Mouse (Mus musculus): ENCODE results near the gene Ccdc88c. TPM values are rescaled to one million over a fixed set of nuclear protein-coding genes. Genes with fewer than 3 reads are reported as not detected.

The Ccdc88c gene
- total and polyA plus RNA-seq, 3 experiments = 3.6 to 5.4 (median 5.2) TPM

DNA sequence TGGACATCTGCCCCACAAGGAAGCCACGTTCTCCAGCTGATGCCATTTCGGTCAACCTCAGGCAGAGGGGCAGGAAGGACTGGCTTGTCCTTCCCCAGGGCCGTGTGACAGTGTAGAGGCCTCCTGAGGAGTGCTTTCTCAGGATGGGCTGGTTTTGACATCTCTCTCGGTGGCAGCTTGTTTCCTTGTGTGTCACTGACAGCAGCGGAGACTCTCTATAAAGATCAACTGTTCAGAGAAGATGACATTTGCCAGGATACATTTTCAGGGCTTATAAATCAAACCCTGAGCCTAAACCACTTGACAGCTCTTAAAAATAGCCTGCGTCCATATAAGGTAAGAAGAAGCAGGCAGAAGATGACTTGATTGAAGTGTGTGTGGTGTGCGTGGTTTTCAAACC, 59.0 kb downstream of the Ccdc88c start:
- H3K27me3 ChIP-seq (ENCODE audit: control insufficient read depth, insufficient read depth, low read length) = no peaks in the 10 kb centered on the region
- H3K9ac ChIP-seq (ENCODE audit: low read depth, low read length) = no peak overlapping the region
- H3K79me2 ChIP-seq (replicated peaks; ENCODE audit: control insufficient read depth, insufficient read depth, low read length) = no peaks in the 10 kb centered on the region
- no peaks in the 10 kb centered on the region for H3K36me3 ChIP-seq (ENCODE audit: control insufficient read depth, insufficient read depth, low read length)
- intact Hi-C loops (cut with DNase I) = no loop called here
- WGBS = 77% methylated on average over 7 of the region's 7 CpGs
- no peaks in the 10 kb centered on the region for H3K4me1 ChIP-seq (ENCODE audit: control insufficient read depth, insufficient read depth, low read length)
- H3K27ac ChIP-seq = no peak overlapping the region
- DNase-seq = no peak
- TF ChIP-seq EP300 (IDR thresholded peaks at IDR 0.05; ENCODE audit: insufficient read depth, low read depth, low read length) = no peak
- no peak for TF ChIP-seq CTCF (IDR thresholded peaks at IDR 0.05)
- TF ChIP-seq POLR2A (IDR thresholded peaks at IDR 0.05; ENCODE audit: insufficient read depth, low read depth, low read length) = no peak
- no peak overlapping the region for H3K4me3 ChIP-seq

DNA sequence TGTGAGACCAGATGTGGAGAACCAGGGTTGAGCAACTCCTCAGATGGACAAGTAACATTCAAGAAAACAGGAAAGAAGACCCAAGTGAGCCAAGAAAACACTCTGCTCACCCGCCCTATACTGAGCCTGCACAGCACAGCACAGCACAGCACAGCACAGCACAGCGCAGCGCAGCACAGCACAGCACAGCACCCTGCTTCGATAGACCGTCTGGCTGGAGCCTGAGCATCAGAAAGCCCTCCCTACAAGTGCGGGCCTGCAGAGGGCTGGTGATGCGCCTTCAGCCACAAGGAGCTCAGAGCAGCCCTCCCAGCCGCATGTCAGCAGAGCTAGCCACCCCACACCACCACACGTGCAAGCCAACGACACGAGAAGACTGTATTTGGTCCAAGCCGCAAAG, 61.5 kb downstream of the Ccdc88c start:
- intact Hi-C loops (cut with DNase I) = no loop called here
- Histone ChIP-seq H3K27ac (no peak overlapping the region), H3K36me3 (ENCODE audit: control insufficient read depth, insufficient read depth, low read length) (no peaks in the 10 kb centered on the region), H3K27me3 (ENCODE audit: control insufficient read depth, insufficient read depth, low read length) (no peaks in the 10 kb centered on the region; the same call in 1 of the 2 replicates), H3K9ac (ENCODE audit: low read depth, low read length) (no peak overlapping the region), H3K79me2 (replicated peaks; ENCODE audit: control insufficient read depth, insufficient read depth, low read length) (no peaks in the 10 kb centered on the region), H3K4me1 (ENCODE audit: control insufficient read depth, insufficient read depth, low read length) (no peaks in the 10 kb centered on the region), H3K4me3 (no peak overlapping the region)
- TF ChIP-seq EP300 (IDR thresholded peaks at IDR 0.05; ENCODE audit: insufficient read depth, low read depth, low read length) = no peak
- no peak for TF ChIP-seq CTCF (IDR thresholded peaks at IDR 0.05)
- no peak for TF ChIP-seq POLR2A (IDR thresholded peaks at IDR 0.05; ENCODE audit: insufficient read depth, low read depth, low read length)
- WGBS = 91% methylated on average over 12 of the region's 12 CpGs
- no peak for DNase-seq

DNA sequence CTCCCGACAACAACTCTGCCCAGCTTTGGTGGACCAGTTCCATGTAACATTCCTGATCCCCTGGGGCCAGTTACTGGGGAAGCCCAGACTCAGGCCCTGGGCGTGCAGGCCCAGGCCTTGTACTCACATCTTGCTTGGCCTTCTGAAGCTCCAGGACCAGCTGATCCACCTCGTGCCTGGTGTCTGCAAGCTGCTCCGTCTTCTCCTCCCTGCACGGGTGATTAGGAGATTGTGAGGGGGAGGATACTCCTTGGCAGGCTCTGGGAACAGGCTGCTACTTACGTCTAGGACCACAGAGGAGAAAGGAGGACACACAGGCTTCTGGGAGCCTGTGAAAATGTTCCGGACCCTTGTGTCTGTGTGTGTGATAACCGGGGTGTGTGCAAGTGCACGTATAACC, 62.6 kb downstream of the Ccdc88c start:
- no peak overlapping the region for H3K9ac ChIP-seq (ENCODE audit: low read depth, low read length)
- H3K36me3 ChIP-seq (ENCODE audit: control insufficient read depth, insufficient read depth, low read length) = no peaks in the 10 kb centered on the region
- no peaks in the 10 kb centered on the region; the same call in 1 of the 2 replicates for H3K27me3 ChIP-seq (ENCODE audit: control insufficient read depth, insufficient read depth, low read length)
- no peak for DNase-seq
- no peak overlapping the region for H3K27ac ChIP-seq
- no peaks in the 10 kb centered on the region for H3K4me1 ChIP-seq (ENCODE audit: control insufficient read depth, insufficient read depth, low read length)
- TF ChIP-seq POLR2A (IDR thresholded peaks at IDR 0.05; ENCODE audit: insufficient read depth, low read depth, low read length) (no peak), EP300 (IDR thresholded peaks at IDR 0.05; ENCODE audit: insufficient read depth, low read depth, low read length) (no peak), CTCF (IDR thresholded peaks at IDR 0.05) (no peak)
- WGBS = 69% methylated on average over 9 of the region's 9 CpGs
- no peak overlapping the region for H3K4me3 ChIP-seq
- intact Hi-C loops (cut with DNase I) = no loop called here
- no peaks in the 10 kb centered on the region for H3K79me2 ChIP-seq (replicated peaks; ENCODE audit: control insufficient read depth, insufficient read depth, low read length)

DNA sequence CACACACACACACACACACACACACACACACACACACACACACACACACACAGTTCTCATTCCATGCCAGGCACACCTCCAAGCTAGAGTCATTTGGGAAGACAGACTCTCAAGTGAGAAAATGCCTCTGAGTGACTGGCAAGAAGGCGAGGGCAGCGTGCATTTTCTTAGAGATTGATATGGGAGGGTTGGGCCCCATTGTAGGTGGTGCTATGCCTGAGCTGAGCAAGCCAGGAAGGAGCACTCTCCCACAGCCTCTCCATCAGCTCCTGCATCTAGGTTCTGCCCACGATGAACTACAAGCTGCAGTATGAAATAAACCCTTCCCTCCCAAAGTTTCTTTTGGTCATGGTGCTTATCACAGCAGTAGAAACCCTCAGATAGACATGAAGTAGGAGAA, 63.6 kb downstream of the Ccdc88c start:
- no peak for DNase-seq
- no peaks in the 10 kb centered on the region for H3K79me2 ChIP-seq (replicated peaks; ENCODE audit: control insufficient read depth, insufficient read depth, low read length)
- H3K27ac ChIP-seq = no peak overlapping the region
- H3K27me3 ChIP-seq (ENCODE audit: control insufficient read depth, insufficient read depth, low read length) = no peaks in the 10 kb centered on the region; the same call in 1 of the 2 replicates
- no peaks in the 10 kb centered on the region for H3K4me1 ChIP-seq (ENCODE audit: control insufficient read depth, insufficient read depth, low read length)
- no peaks in the 10 kb centered on the region for H3K36me3 ChIP-seq (ENCODE audit: control insufficient read depth, insufficient read depth, low read length)
- TF ChIP-seq EP300 (IDR thresholded peaks at IDR 0.05; ENCODE audit: insufficient read depth, low read depth, low read length) (no peak), POLR2A (IDR thresholded peaks at IDR 0.05; ENCODE audit: insufficient read depth, low read depth, low read length) (no peak), CTCF (IDR thresholded peaks at IDR 0.05) (no peak)
- intact Hi-C loops (cut with DNase I) = no loop called here
- 74% methylated on average over 3 of the region's 3 CpGs for WGBS
- no peak overlapping the region for H3K4me3 ChIP-seq
- H3K9ac ChIP-seq (ENCODE audit: low read depth, low read length) = no peak overlapping the region

DNA sequence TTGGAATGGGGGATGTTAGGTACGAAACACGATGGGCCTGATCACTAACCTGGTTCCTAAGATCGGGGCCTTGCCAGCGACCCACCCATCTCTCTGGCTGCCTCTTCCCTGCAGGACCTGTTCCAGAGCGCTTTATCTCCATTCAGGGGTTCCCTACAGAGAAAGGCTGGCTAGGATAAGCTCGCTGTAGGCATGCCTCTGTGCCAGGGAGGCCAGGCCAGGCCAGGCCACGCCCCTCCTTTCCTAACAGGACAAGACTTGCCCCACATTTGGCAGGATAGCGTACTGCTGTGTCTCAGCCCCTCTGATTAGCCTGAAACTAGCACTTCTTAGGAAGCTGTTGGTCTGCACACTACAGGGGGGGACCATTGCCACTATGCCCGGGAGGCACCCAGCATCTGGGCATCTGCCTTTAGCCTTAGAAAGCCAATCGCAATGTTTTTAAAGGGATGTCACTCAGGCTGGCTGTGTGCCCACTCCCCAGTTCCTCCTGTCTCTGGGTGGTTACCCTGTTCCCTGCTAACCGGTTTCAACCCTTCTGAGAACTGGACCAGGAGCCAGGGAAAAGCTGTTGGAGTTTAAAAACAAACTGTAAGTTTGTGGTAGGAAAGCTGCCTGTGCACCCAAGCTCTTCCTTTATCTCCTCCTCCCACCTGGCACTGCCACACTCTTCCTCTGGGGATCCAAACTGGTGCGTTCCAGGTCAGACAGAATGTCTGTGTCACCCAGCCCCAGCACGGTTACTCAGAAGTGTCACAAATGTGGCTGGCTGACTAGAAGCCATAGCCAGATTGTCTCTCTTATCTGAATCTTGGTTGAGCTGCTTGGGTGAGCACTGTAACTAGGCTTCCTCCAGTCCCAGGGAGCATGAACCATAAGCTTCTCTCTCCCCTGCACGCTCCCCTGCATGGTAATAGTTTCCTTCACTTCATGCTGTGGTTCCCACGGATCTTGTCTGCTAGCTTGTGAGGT, 69.9 kb downstream of the Ccdc88c start:
- H3K27me3 ChIP-seq (ENCODE audit: control insufficient read depth, insufficient read depth, low read length) = no peaks in the 10 kb centered on the region; the same call in 1 of the 2 replicates
- intact Hi-C loops (cut with DNase I) = loop anchor here (1.0 to 2.0 kb wide), 2 partner anchors 20 to 70 kb away; partner anchors contain the start of gene Ccdc88c

DNA sequence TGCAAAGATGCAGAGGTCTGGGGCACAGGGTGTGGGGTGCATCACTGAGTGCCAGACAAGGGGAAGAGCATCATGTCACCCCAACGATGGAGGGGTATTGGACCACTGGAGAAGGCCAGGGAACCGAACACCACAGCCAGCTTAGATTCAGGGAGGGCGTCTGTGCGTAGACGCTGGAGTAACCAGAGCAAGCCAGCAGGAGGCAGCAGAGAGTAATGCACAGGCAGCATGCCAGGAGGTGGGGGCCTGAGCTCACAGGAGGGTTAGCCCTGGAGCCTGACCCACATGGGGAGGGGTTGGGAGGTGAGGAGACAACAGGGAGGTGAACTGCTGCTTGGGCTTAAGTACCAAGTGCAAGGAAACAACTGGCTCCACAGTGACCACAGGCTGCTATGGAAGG, 70.8 kb downstream of the Ccdc88c start:
- WGBS = 20% methylated on average over 5 of the region's 5 CpGs
- intact Hi-C loops (cut with DNase I) = loop anchor here (1.0 to 2.0 kb wide), 2 partner anchors 21 to 71 kb away; partner anchors contain the start of gene Ccdc88c
- H3K79me2 ChIP-seq (replicated peaks; ENCODE audit: control insufficient read depth, insufficient read depth, low read length) = no peaks in the 10 kb centered on the region
- H3K4me1 ChIP-seq (ENCODE audit: control insufficient read depth, insufficient read depth, low read length) = peaks cover 22% of the 10 kb centered on the region
- H3K27ac ChIP-seq = no peak overlapping the region
- H3K9ac ChIP-seq (ENCODE audit: low read depth, low read length) = no peak overlapping the region
- no peak for TF ChIP-seq POLR2A (IDR thresholded peaks at IDR 0.05; ENCODE audit: insufficient read depth, low read depth, low read length)
- no peak; the same call in 1 of the 2 replicates for TF ChIP-seq CTCF (IDR thresholded peaks at IDR 0.05)
- TF ChIP-seq EP300 (IDR thresholded peaks at IDR 0.05; ENCODE audit: insufficient read depth, low read depth, low read length) = peak; percentile 76; the same call in 1 of the 2 replicates
- peak; percentile 76 to 87 for DNase-seq
- H3K27me3 ChIP-seq (ENCODE audit: control insufficient read depth, insufficient read depth, low read length) = no peaks in the 10 kb centered on the region; the same call in 1 of the 2 replicates
- H3K4me3 ChIP-seq = no peak overlapping the region
- H3K36me3 ChIP-seq (ENCODE audit: control insufficient read depth, insufficient read depth, low read length) = no peaks in the 10 kb centered on the region

More for the DNA sequence above, 69.9 kb downstream of the Ccdc88c start:
- no peak for TF ChIP-seq CTCF (IDR thresholded peaks at IDR 0.05)
- TF ChIP-seq POLR2A (IDR thresholded peaks at IDR 0.05; ENCODE audit: insufficient read depth, low read depth, low read length) = no peak
- no peak for TF ChIP-seq EP300 (IDR thresholded peaks at IDR 0.05; ENCODE audit: insufficient read depth, low read depth, low read length)
- Histone ChIP-seq H3K36me3 (ENCODE audit: control insufficient read depth, insufficient read depth, low read length) (no peaks in the 10 kb centered on the region), H3K4me3 (no peak overlapping the region), H3K4me1 (ENCODE audit: control insufficient read depth, insufficient read depth, low read length) (peaks cover 22% of the 10 kb centered on the region), H3K79me2 (replicated peaks; ENCODE audit: control insufficient read depth, insufficient read depth, low read length) (no peaks in the 10 kb centered on the region), H3K27ac (no peak overlapping the region), H3K9ac (ENCODE audit: low read depth, low read length) (no peak overlapping the region)
- DNase-seq = peak; percentile 71 to 78
- WGBS = 24% methylated on average over 15 of the region's 15 CpGs

Measured in heart, adult 2 months (tissue).